Mouse (Mus musculus) embryo, embryonic 11.5 days (tissue): ENCODE results near the gene Pcmt1.

ENCODE experiments used
- DNase-seq: peaks from one replicate; pipeline ENCODE4 v3.0.0-alpha.2; 2012; ENCODE audit warnings: low read depth, low spot score

Gene Pcmt1

GRCm38 (mm10) chr10:7589592-7590233 lies 91.2 kb downstream of the Pcmt1 start, which contains the start of gene Lrp11:
Gene Lrp11, plus strand, starts transcription at chr10:7589800.
- peak; percentile 80 for DNase-seq

- no peak for DNase-seq
Observed at GRCm38 (mm10) chr10:7586771-7587170, 94.2 kb downstream of the Pcmt1 start.

- no peak for DNase-seq
Observed at GRCm38 (mm10) chr10:7582891-7583557, 97.9 kb downstream of the Pcmt1 start.

DNA sequence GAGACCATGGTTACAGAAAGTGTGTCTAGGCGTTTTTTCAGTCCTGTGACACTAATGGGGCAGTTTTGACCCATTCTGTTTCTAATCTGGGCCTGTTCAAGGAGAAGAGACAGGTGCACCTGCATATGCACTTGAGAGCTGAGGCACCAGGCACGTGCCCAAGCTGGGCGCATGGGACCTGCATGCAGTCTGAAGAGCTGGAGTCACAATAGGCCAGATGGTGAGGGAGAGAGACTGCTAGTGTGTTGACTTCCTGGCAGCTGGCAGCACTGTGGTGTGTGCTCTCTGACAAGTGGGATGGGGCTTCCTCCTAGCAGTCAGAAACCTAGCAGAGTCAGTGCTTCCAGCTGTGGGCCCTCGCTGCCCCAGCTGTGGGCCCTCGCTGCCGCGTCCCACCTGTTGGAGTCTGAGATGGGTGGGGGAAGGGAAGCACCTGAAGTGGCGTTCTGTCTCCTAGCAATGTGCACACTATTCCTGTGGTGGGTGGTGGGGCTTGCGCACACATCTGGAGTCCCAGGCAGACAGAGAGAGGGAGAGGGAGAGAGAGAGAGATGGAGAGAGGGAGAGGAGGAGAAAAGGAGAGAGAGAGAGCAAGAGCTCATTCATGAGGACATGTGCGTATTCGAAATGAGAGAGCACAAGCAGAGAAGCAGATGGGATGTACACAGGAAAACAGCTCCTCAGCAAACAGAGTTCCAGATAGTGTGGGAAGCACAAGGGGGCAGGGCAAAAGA lies 98.6 kb downstream of the Pcmt1 start:
- no peak for DNase-seq

DNA sequence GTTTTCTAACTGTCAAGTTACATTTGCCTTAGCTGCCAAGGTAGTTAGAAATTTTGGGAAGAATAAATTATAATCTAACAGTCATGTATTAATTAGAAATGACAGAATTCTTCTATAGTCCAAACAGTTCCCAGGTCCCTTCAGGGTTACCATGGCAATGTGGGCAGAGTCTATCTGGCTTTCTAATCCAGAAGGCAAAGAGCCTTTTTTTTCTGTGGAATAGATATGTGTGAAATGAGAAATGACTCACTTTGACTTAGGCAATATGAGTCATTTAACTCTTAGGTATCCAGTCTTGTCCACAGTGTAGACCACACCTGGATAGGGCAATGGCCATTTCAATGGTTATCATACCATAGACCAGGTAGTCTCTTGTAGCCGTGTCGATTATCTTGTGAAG lies 99.5 kb downstream of the Pcmt1 start:
- DNase-seq, result no peak
